Mouse (Mus musculus) CH12.LX (cell line): ENCODE data around the gene Ttl.

Experiments used
- CHD2 ChIP-seq: IDR thresholded peaks from 2 replicates; pipeline ENCODE4 v1.6.1; 2011; ENCODE audit warnings: low read length, improper control_type of control experiment
- CTCF ChIP-seq, 2 experiments: IDR thresholded peaks in 1 of 2; conservative IDR thresholded peaks in 1 of 2; 2 replicates each; pipeline ENCODE4 v1.5.1; 2011 to 2012; ENCODE audit warnings: low read depth in 2 of 2, low read length in 2 of 2, improper control_type of control experiment in 1 of 2, inconsistent platforms in 1 of 2, mild to moderate bottlenecking in 1 of 2, moderate library complexity in 1 of 2
- EP300 ChIP-seq: IDR thresholded peaks from 2 replicates; pipeline ENCODE4 v1.6.1; 2011; ENCODE audit warnings: low read length, improper control_type of control experiment
- JUND ChIP-seq: conservative IDR thresholded peaks from 2 replicates; pipeline ENCODE4 v1.6.1; 2011; ENCODE audit warnings: low read depth, low read length, improper control_type of control experiment
- KAT2A ChIP-seq: IDR thresholded peaks from 2 replicates; pipeline ENCODE4 v1.6.1; 2012; ENCODE audit warnings: low read length, improper control_type of control experiment, inconsistent platforms; ENCODE audit not compliant: insufficient replicate concordance
- MAFK ChIP-seq: IDR thresholded peaks from 2 replicates; pipeline ENCODE4 v1.6.1; 2011; ENCODE audit warnings: low read length, improper control_type of control experiment; ENCODE audit not compliant: insufficient replicate concordance
- MAX ChIP-seq: IDR thresholded peaks from 2 replicates; pipeline ENCODE4 v1.6.1; 2011; ENCODE audit warnings: low read length, improper control_type of control experiment
- NRF1 ChIP-seq: IDR thresholded peaks from 2 replicates; pipeline ENCODE4 v1.6.1; 2014; ENCODE audit warnings: low read depth, mild to moderate bottlenecking, inconsistent platforms, low read length, improper control_type of control experiment, moderate library complexity
- POLR2A ChIP-seq: IDR thresholded peaks from 2 replicates; pipeline ENCODE4 v1.6.1; 2011; ENCODE audit warnings: low read depth, mild to moderate bottlenecking, improper control_type of control experiment, low read length
- RAD21 ChIP-seq: IDR thresholded peaks from 2 replicates; pipeline ENCODE4 v1.6.1; 2011; ENCODE audit warnings: low read depth, mild to moderate bottlenecking, low read length, improper control_type of control experiment, moderate library complexity
- UBTF ChIP-seq: IDR thresholded peaks from 2 replicates; pipeline ENCODE4 v1.6.1; 2012; ENCODE audit warnings: low read depth, mild to moderate bottlenecking, inconsistent platforms, low read length, improper control_type of control experiment, moderate library complexity
- USF1 ChIP-seq: IDR thresholded peaks from 2 replicates; pipeline ENCODE4 v1.6.1; 2014; ENCODE audit warnings: low read depth, mild to moderate bottlenecking, inconsistent platforms, low read length, improper control_type of control experiment
- ZMIZ1 ChIP-seq: IDR thresholded peaks from 2 replicates; pipeline ENCODE4 v1.6.1; 2012; ENCODE audit warnings: low read depth, mild to moderate bottlenecking, inconsistent platforms, low read length, improper control_type of control experiment

DNA sequence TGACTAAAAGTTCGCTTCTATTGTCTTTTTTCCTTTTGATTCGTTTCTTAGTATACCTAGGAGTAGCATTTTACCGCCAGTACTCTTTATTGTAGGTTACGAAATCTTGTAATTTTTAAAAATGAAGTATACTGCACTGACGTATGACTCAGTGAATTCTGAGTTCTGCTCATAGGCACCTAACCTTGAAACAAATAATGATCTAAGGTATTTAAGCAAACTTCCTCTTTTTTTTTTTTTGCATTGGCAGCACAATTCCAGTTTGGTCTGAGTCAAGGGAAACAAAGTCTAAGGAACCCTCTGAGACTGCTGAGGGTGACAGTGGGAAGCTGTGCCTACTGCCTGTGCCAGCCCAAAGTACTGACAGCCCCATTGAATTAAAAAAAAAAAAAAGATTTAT lies 17.8 kb downstream of the Ttl start:
- TF ChIP-seq UBTF: no peak
- TF ChIP-seq RAD21: no peak
- no peak for TF ChIP-seq CTCF (conservative IDR thresholded peaks at IDR 0.05 in 1 of 2, IDR thresholded peaks at IDR 0.05 in 1 of 2; ENCODE audit: low read depth in 2 of 2, low read length in 2 of 2)
- no peak for TF ChIP-seq POLR2A
- no peak for TF ChIP-seq EP300
- no peak for TF ChIP-seq USF1
- no peak for TF ChIP-seq MAX
- TF ChIP-seq MAFK: no peak
- no peak for TF ChIP-seq ZMIZ1
- no peak for TF ChIP-seq NRF1
- no peak for TF ChIP-seq KAT2A
- TF ChIP-seq JUND: no peak
- TF ChIP-seq CHD2: no peak
